Comparison of ENCODE assay signal across 8 mouse cellular contexts in genomic region chr19:46443509-46443908, GRCm38 (mm10). TPM values are rescaled to one million over a fixed set of nuclear protein-coding genes. Genes with fewer than 3 reads are reported as not detected.
DNase-seq lines count a peak whose midpoint lies in the region; ATAC-seq and TF ChIP-seq lines count a peak whose summit lies in the region.

No protein-coding gene starts in this region.

- no peak for TF ChIP-seq CTCF in kidney, postnatal 0 days (IDR thresholded peaks at IDR 0.05; ENCODE audit: low read depth)

- no peaks in the 10 kb centered on the region for H3K27me3 ChIP-seq in kidney, postnatal 0 days (ENCODE audit: insufficient read depth, low read length)
- no peaks in the 10 kb centered on the region for H3K27me3 ChIP-seq in embryonic facial prominence, embryonic 13.5 days
- H3K27me3 ChIP-seq in hindbrain, embryonic 15.5 days: no peaks in the 10 kb centered on the region
- no peaks in the 10 kb centered on the region for H3K27me3 ChIP-seq in neural tube, embryonic 12.5 days (replicated peaks)

- 33% methylated on average over 6 of the region's 6 CpGs for WGBS in kidney, postnatal 0 days
- 30% methylated on average over 6 of the region's 6 CpGs for WGBS in embryonic facial prominence, embryonic 13.5 days
- 11% methylated on average over 6 of the region's 6 CpGs for WGBS in hindbrain, embryonic 15.5 days
- 3% methylated on average over 6 of the region's 6 CpGs for WGBS in neural tube, embryonic 12.5 days

- H3K27ac ChIP-seq in kidney, postnatal 0 days: peak overlapping the region; percentile 70
- H3K27ac ChIP-seq in embryonic facial prominence, embryonic 13.5 days: peak overlapping the region; percentile 30
- H3K27ac ChIP-seq in hindbrain, embryonic 15.5 days (replicated peaks): peak overlapping the region; percentile 25
- peak overlapping the region; percentile 29; the same call in 1 of the 2 replicates for H3K27ac ChIP-seq in neural tube, embryonic 12.5 days

- no peak for ATAC-seq in kidney, postnatal 0 days (replicated peaks; ENCODE audit: low FRiP score, low read depth)
- ATAC-seq in embryonic facial prominence, embryonic 13.5 days (ENCODE audit: insufficient number of reproducible peaks, insufficient read depth, low FRiP score, low TSS enrichment, low read depth): no peak
- no peak for ATAC-seq in hindbrain, embryonic 15.5 days (ENCODE audit: low FRiP score, low read depth)
- no peak for ATAC-seq in neural tube, embryonic 12.5 days (ENCODE audit: low FRiP score, low read depth)
- no peak for ATAC-seq in granulocyte monocyte progenitor cell, adult 5-6 weeks (replicated peaks; ENCODE audit: poor library complexity, severe bottlenecking)

- H3K4me1 ChIP-seq in kidney, postnatal 0 days (replicated peaks; ENCODE audit: insufficient read depth, low read length): peaks cover 20% of the 10 kb centered on the region
- H3K4me1 ChIP-seq in embryonic facial prominence, embryonic 13.5 days: peaks cover 33% of the 10 kb centered on the region
- H3K4me1 ChIP-seq in hindbrain, embryonic 15.5 days (replicated peaks): peaks cover 36% of the 10 kb centered on the region
- H3K4me1 ChIP-seq in neural tube, embryonic 12.5 days: peaks cover 43% of the 10 kb centered on the region

- DNase-seq in kidney, postnatal 0 days (ENCODE audit: low spot score): no peak
- DNase-seq in kidney, postnatal 36 days: no peak
- no peak for DNase-seq in thymus, postnatal 0 days (ENCODE audit: low spot score)
- DNase-seq in right cerebral cortex, adult 18-20 months: no peak

- no peak overlapping the region for H3K9ac ChIP-seq in kidney, postnatal 0 days (ENCODE audit: low read depth, low read length)
- H3K9ac ChIP-seq in embryonic facial prominence, embryonic 13.5 days: peak overlapping the region; percentile 51; the same call in 1 of the 2 replicates
- no peak overlapping the region for H3K9ac ChIP-seq in hindbrain, embryonic 15.5 days
- H3K9ac ChIP-seq in neural tube, embryonic 12.5 days: no peak overlapping the region

- H3K4me2 ChIP-seq in kidney, postnatal 0 days (ENCODE audit: low read length): no peak overlapping the region
- H3K4me2 ChIP-seq in embryonic facial prominence, embryonic 13.5 days: no peak overlapping the region
- H3K4me2 ChIP-seq in hindbrain, embryonic 15.5 days: no peak overlapping the region
- no peak overlapping the region for H3K4me2 ChIP-seq in neural tube, embryonic 12.5 days (replicated peaks)

- H3K36me3 ChIP-seq in kidney, postnatal 0 days (ENCODE audit: insufficient read depth, low read length): no peaks in the 10 kb centered on the region
- H3K36me3 ChIP-seq in embryonic facial prominence, embryonic 13.5 days: 0 out of 2 replicates have a peak, but pooled peaks cover 3% of the 10 kb centered on the region
- H3K36me3 ChIP-seq in hindbrain, embryonic 15.5 days: no peaks in the 10 kb centered on the region
- no peaks in the 10 kb centered on the region for H3K36me3 ChIP-seq in neural tube, embryonic 12.5 days

- H3K9me3 ChIP-seq in kidney, postnatal 0 days (replicated peaks; ENCODE audit: low read length): no peaks in the 10 kb centered on the region
- H3K9me3 ChIP-seq in embryonic facial prominence, embryonic 13.5 days: no peaks in the 10 kb centered on the region
- H3K9me3 ChIP-seq in hindbrain, embryonic 15.5 days: no peaks in the 10 kb centered on the region
- no peaks in the 10 kb centered on the region for H3K9me3 ChIP-seq in neural tube, embryonic 12.5 days

- no peak overlapping the region for H3K4me3 ChIP-seq in kidney, postnatal 0 days (replicated peaks; ENCODE audit: low read depth, low read length)
- H3K4me3 ChIP-seq in embryonic facial prominence, embryonic 13.5 days: no peak overlapping the region
- no peak overlapping the region for H3K4me3 ChIP-seq in hindbrain, embryonic 15.5 days
- no peak overlapping the region for H3K4me3 ChIP-seq in neural tube, embryonic 12.5 days

RNA-seq across cellular contexts. Expression of gene Sufu, which starts 46.8 kb away (rescaled TPM):
- polyA plus RNA-seq in kidney, postnatal 0 days (2015; fragmentation: Nextera tagmentation; extraction: Ambion mirVana): 30.6 and 33.0 TPM in 2 replicates
- polyA plus RNA-seq in embryonic facial prominence, embryonic 13.5 days (2015; fragmentation: Nextera tagmentation; extraction: Ambion mirVana): 38.5 and 39.3 TPM in 2 replicates
- 23.4 and 24.7 TPM in 2 replicates for polyA plus RNA-seq in hindbrain, embryonic 15.5 days (2015; fragmentation: Nextera tagmentation; extraction: Ambion mirVana)
- polyA plus RNA-seq in neural tube, embryonic 12.5 days (2016; fragmentation: Nextera tagmentation; extraction: Ambion mirVana): 36.3 and 37.3 TPM in 2 replicates
- polyA plus RNA-seq in thymus, postnatal 0 days (2015; fragmentation: Nextera tagmentation; extraction: Ambion mirVana): 20.7 and 21.0 TPM in 2 replicates
- total RNA-seq in granulocyte monocyte progenitor cell, adult 5-6 weeks (2014; fragmentation: Nextera tagmentation): 20.9 and 22.8 TPM in 2 replicates
- total RNA-seq in granulocyte monocyte progenitor cell, adult 5-6 weeks (2017): 7.2 and 9.0 TPM in 2 replicates

RNA-seq across cellular contexts. Expression of gene Actr1a, which starts 48.0 kb away (rescaled TPM):
- 100.0 and 111 TPM in 2 replicates for polyA plus RNA-seq in kidney, postnatal 0 days (2015; fragmentation: Nextera tagmentation; extraction: Ambion mirVana)
- 139 and 160 TPM in 2 replicates for polyA plus RNA-seq in embryonic facial prominence, embryonic 13.5 days (2015; fragmentation: Nextera tagmentation; extraction: Ambion mirVana)
- 329 and 338 TPM in 2 replicates for polyA plus RNA-seq in hindbrain, embryonic 15.5 days (2015; fragmentation: Nextera tagmentation; extraction: Ambion mirVana)
- polyA plus RNA-seq in neural tube, embryonic 12.5 days (2016; fragmentation: Nextera tagmentation; extraction: Ambion mirVana): 259 and 269 TPM in 2 replicates
- polyA plus RNA-seq in thymus, postnatal 0 days (2015; fragmentation: Nextera tagmentation; extraction: Ambion mirVana): 132 and 141 TPM in 2 replicates
- total RNA-seq in granulocyte monocyte progenitor cell, adult 5-6 weeks (2014; fragmentation: Nextera tagmentation): 86.7 and 93.2 TPM in 2 replicates
- total RNA-seq in granulocyte monocyte progenitor cell, adult 5-6 weeks (2017): 75.8 and 79.7 TPM in 2 replicates

RNA-seq across cellular contexts. Expression of gene Trim8, which starts 58.0 kb away (rescaled TPM):
- 27.8 and 30.5 TPM in 2 replicates for polyA plus RNA-seq in kidney, postnatal 0 days (2015; fragmentation: Nextera tagmentation; extraction: Ambion mirVana)
- polyA plus RNA-seq in embryonic facial prominence, embryonic 13.5 days (2015; fragmentation: Nextera tagmentation; extraction: Ambion mirVana): 16.7 and 17.6 TPM in 2 replicates
- polyA plus RNA-seq in hindbrain, embryonic 15.5 days (2015; fragmentation: Nextera tagmentation; extraction: Ambion mirVana): 27.8 and 31.9 TPM in 2 replicates
- polyA plus RNA-seq in neural tube, embryonic 12.5 days (2016; fragmentation: Nextera tagmentation; extraction: Ambion mirVana): 39.1 and 43.0 TPM in 2 replicates
- polyA plus RNA-seq in thymus, postnatal 0 days (2015; fragmentation: Nextera tagmentation; extraction: Ambion mirVana): 20.4 and 23.6 TPM in 2 replicates
- 10.9 and 13.9 TPM in 2 replicates for total RNA-seq in granulocyte monocyte progenitor cell, adult 5-6 weeks (2014; fragmentation: Nextera tagmentation)
- 12.2 and 13.6 TPM in 2 replicates for total RNA-seq in granulocyte monocyte progenitor cell, adult 5-6 weeks (2017)
